Mouse (Mus musculus) embryonic facial prominence, embryonic 15.5 days (tissue): ENCODE results near the gene Mfap5. TPM values are rescaled to one million over a fixed set of nuclear protein-coding genes. Genes with fewer than 3 reads are reported as not detected.

Source experiments
- ATAC-seq: fragments of 200-750 bp; cut with Nextera tagmentation; 2 replicates; pipeline ENCODE4 v1.8.0; 2017; ENCODE audit warnings: low read depth, moderate TSS enrichment; ENCODE audit not compliant: insufficient number of reproducible peaks, low FRiP score, low TSS enrichment
- H3K27ac ChIP-seq: fragments of 300-500 bp; sonication (generic); replicated peaks from 2 replicates; pipeline ENCODE4 v1.5.1; 2015; ENCODE audit warnings: mild to moderate bottlenecking, inconsistent platforms
- H3K27me3 ChIP-seq: fragments of 300-500 bp; sonication (generic); 2 replicates; pipeline ENCODE4 v1.6.1; 2015; ENCODE audit warnings: inconsistent platforms
- H3K36me3 ChIP-seq: fragments of 300-500 bp; sonication (generic); 2 replicates; pipeline ENCODE4 v1.6.1; 2015; ENCODE audit warnings: mild to moderate bottlenecking, inconsistent platforms
- H3K4me1 ChIP-seq: fragments of 300-500 bp; sonication (generic); 2 replicates; pipeline ENCODE4 v1.6.1; 2015; ENCODE audit warnings: inconsistent platforms
- H3K4me2 ChIP-seq: fragments of 300-500 bp; sonication (generic); replicated peaks from 2 replicates; pipeline ENCODE4 v1.6.1; 2015; ENCODE audit warnings: mild to moderate bottlenecking, inconsistent platforms
- H3K4me3 ChIP-seq: fragments of 300-500 bp; sonication (generic); replicated peaks from 2 replicates; pipeline ENCODE4 v1.5.1; 2015; ENCODE audit warnings: mild to moderate bottlenecking, inconsistent platforms
- H3K9ac ChIP-seq: fragments of 300-500 bp; sonication (generic); 2 replicates; pipeline ENCODE4 v1.6.1; 2015; ENCODE audit warnings: inconsistent platforms
- H3K9me3 ChIP-seq: fragments of 300-500 bp; sonication (generic); replicated peaks from 2 replicates; pipeline ENCODE4 v1.6.1; 2016; ENCODE audit warnings: inconsistent platforms
- WGBS: fragments of 180-500 bp; shearing (Covaris S2); methylation state at CpG from one replicate; pipeline ENCODE4 v1.1.7; 2015; 5-methylcytosine and 5-hydroxymethylcytosine counted together
- polyA plus RNA-seq: library from polyadenylated mRNA; unstranded; fragments of >200 nt; fragmentation: Nextera tagmentation; extraction: Ambion mirVana; gene quantifications from 2 replicates; pipeline ENCODE4 v1.2.1, GENCODE M21; 2015

Gene Mfap5
- polyA plus RNA-seq, 1 experiment from 2014 or later = 25.7 TPM

DNA sequence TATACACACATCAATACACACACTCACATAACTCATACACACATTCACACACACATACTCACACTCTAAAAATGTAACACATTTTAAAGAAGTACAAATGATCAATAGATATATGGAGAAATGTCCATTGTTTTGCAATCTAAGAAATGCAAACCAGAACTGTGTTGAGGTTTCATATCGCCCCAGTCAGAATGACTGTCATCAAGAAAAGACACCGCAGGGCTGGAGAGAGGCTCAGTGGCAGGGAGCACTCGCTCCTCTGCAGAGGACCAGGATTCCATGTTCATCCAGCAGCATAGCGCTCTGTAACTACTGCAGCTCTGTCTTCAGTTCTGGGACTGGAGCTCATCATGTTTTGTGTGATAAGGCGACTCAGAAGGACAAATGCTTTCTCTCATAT is 37.9 kb downstream of the Mfap5 start:
- Histone ChIP-seq H3K4me1 (no peaks in the 10 kb centered on the region), H3K27me3 (no peaks in the 10 kb centered on the region), H3K4me2 (no peak overlapping the region), H3K4me3 (no peak overlapping the region), H3K27ac (no peak overlapping the region), H3K9ac (no peak overlapping the region), H3K9me3 (no peaks in the 10 kb centered on the region), H3K36me3 (no peaks in the 10 kb centered on the region)
- WGBS = 79% methylated on average over 5 of the region's 5 CpGs
- ATAC-seq = no peak

DNA sequence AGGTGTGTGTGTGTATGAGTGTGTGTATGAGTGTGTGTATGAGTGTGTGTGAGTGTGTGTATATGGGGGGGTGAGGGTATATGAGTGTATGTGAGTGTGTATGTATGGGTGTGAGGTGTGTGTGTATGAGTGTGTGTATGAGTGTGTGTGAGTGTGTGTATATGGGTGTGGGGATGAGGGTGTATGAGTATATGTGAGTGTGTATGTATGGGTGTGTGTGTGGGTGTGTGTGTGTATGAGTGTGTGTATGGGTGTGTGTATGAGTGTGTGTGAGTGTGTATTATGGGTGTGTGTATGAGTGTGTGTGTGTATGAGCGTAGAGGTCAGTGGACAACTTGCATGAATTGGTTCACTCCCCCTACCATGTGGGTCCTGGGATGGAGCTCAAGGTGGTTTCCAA is 39.0 kb downstream of the Mfap5 start:
- no peak; the same call in 1 of the 2 replicates for ATAC-seq
- Histone ChIP-seq H3K36me3 (no peaks in the 10 kb centered on the region), H3K4me3 (no peak overlapping the region), H3K4me2 (no peak overlapping the region), H3K27ac (no peak overlapping the region), H3K9ac (no peak overlapping the region), H3K4me1 (no peaks in the 10 kb centered on the region), H3K9me3 (no peaks in the 10 kb centered on the region), H3K27me3 (no peaks in the 10 kb centered on the region)
- 93% methylated on average over 1 of the region's 1 CpGs for WGBS

DNA sequence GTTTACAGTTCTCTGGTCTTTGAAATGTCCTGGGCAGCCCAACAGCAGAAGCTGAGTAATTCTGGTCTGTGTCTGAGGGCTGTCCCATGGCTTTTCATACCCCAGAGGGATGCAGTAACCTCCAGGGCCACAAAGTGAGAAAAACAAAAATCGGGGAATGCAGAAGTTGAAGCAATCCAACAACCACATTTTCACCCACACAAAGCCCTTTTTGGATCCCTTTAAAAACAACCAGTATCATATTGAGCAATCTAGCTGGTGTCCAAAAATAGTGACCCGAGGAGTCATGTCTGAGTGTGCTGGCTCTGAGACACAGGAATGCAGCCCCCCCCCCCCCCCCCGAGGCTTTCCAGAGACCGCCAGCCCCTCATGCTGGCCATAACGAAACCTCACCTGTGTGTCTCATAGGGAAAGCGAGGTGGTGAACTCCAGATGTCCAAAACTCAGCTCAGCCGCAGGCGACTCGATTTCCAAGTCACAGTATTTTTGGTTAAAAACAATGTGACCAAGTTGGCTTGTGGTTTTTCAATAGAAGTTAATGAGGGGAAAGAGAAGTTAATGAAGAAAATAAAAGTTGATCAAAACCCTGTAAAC is 39.7 kb downstream of the Mfap5 start:
- Histone ChIP-seq H3K9ac (no peak overlapping the region), H3K9me3 (no peaks in the 10 kb centered on the region), H3K4me3 (no peak overlapping the region), H3K27me3 (no peaks in the 10 kb centered on the region), H3K4me2 (no peak overlapping the region), H3K27ac (no peak overlapping the region), H3K4me1 (no peaks in the 10 kb centered on the region), H3K36me3 (no peaks in the 10 kb centered on the region)
- no peak for ATAC-seq
- 57% methylated on average over 9 of the region's 9 CpGs for WGBS

DNA sequence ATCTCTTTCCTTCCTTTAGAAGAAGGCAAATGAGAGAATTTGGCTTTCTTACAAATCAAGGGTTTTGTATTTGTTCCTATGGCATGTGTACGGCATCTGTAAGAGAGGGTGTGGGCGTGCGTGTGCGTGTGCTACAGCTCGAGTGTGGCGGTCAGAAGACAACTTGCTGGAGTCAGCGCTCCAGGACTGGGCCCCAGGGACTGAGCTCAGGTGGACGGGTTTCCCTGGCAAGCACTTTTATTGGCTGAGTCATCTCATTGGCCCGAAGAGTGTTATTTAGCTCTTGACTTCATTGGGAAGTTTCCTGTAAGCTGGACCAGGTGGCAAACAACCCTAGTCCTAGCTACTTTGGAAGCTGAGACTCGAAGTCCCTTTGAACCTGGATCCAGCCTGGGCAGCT is 40.3 kb downstream of the Mfap5 start:
- Histone ChIP-seq H3K27ac (no peak overlapping the region), H3K9ac (no peak overlapping the region), H3K36me3 (no peaks in the 10 kb centered on the region), H3K4me1 (no peaks in the 10 kb centered on the region), H3K9me3 (no peaks in the 10 kb centered on the region), H3K4me3 (no peak overlapping the region), H3K27me3 (no peaks in the 10 kb centered on the region), H3K4me2 (no peak overlapping the region)
- WGBS = 60% methylated on average over 10 of the region's 10 CpGs
- no peak for ATAC-seq

DNA sequence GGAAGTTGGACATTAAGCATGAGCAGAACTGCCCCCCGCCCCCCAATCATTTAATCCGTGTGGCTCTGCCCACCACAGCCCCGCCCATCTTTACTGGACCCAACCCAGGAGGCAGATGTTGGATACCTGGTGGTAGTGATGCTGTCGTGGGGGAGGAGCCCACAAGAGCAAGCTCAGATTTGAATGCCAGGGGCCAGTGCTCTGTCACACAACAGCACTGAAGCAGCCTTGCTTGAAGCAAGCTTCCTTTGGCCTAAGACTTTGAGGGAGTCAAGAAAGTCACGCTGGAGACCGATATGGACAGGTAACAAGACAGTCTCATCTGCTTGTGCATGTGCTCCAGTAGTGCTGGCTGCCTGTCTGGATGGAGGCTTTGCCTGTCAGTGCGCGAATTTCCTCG is 48.0 kb downstream of the Mfap5 start, which contains the start of gene Aicda:
Aicda (plus strand) TSS at position 196 of the 400 bp plus-strand sequence.
- WGBS = 55% methylated on average over 9 of the region's 9 CpGs
- Histone ChIP-seq H3K9me3 (no peaks in the 10 kb centered on the region), H3K27ac (no peak within 1 kb of the TSS), H3K27me3 (peaks cover 12% of the 10 kb centered on the region; the same call in 1 of the 2 replicates), H3K4me1 (no peaks in the 10 kb centered on the region), H3K4me2 (no peak within 1 kb of the TSS), H3K9ac (no peak within 1 kb of the TSS), H3K4me3 (no peak within 1 kb of the TSS), H3K36me3 (no peaks in the 10 kb centered on the region)
- no peak for ATAC-seq

DNA sequence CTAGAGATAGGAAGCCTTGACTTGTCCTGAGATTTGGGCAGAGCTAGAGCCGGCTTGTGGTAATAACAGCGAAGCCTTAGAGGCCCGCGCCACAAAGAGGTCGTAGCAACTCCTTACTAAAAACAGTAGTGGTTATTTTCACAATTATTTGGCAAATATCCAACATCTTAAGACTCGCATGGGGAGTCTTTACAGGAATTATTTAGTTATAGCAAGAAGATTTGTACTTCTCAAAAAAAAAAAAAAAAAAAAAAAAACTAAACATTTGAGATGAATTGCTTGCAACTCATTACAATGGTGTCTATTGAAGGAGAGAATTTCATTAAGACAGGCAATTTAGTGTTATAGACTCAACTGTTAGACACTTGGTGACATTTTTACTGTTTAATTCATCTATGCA is 48.5 kb downstream of the Mfap5 start:
- H3K4me2 ChIP-seq = no peak overlapping the region
- no peaks in the 10 kb centered on the region for H3K9me3 ChIP-seq
- H3K36me3 ChIP-seq = no peaks in the 10 kb centered on the region
- H3K27ac ChIP-seq = no peak overlapping the region
- H3K27me3 ChIP-seq = peaks cover 12% of the 10 kb centered on the region; the same call in 1 of the 2 replicates
- WGBS = 69% methylated on average over 6 of the region's 6 CpGs
- no peak for ATAC-seq
- no peak overlapping the region for H3K9ac ChIP-seq
- no peak overlapping the region for H3K4me3 ChIP-seq
- no peaks in the 10 kb centered on the region for H3K4me1 ChIP-seq

DNA sequence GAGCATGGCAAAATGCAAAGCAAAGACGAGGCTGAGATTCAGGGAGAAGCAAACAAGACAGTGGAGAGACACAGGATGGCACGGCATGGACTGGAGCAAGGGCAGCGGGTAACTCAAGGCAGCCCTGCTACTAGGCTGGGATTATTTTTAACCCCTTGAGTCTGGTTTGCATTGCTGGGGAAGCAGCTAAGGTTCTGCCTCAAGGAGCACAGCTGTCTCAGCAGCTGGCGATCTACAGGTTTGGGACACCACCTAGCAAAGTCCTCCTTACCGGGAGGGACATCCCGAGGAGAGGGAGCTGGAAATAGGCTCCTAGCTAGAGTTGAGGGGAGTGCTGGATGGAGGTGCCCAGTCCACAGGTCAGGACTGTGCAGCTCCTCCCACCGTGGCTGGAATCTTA is 49.6 kb downstream of the Mfap5 start:
- WGBS = 33% methylated on average over 7 of the region's 7 CpGs
- Histone ChIP-seq H3K4me2 (no peak overlapping the region), H3K4me3 (no peak overlapping the region), H3K4me1 (0 out of 2 replicates have a peak, but pooled peaks cover under 1% of the 10 kb centered on the region), H3K9ac (no peak overlapping the region), H3K27me3 (peaks cover 12% of the 10 kb centered on the region; the same call in 1 of the 2 replicates), H3K9me3 (no peaks in the 10 kb centered on the region), H3K27ac (no peak overlapping the region), H3K36me3 (no peaks in the 10 kb centered on the region)
- ATAC-seq = no peak

DNA sequence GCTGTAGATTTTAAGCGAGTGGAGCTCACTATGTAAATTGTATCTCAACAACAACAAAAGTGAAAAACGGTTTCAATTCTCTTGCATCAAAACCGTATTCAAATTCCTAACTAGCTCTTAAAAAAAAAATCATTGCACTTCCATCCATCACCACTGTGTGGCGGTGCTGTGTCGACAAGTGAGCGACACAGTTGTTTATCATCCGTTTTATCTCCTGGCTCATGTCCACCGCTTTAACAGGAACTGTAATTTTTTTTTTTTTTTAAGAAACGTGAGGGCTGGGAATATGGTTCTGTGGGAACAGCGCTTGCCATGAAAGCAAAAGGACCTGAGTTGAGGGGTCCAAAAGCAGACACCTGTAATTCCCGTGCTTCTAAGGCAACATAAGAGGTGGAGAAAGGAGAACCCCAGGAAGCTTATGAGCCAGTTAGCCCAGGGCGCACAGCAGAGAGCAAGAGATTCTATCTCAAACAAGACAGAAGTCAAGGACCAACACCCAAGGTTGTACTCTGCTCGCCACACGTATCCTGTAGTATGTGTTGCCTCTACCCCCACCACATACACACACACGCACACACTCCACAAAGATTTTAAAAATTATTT is 51.4 kb downstream of the Mfap5 start:
- H3K27ac ChIP-seq = no peak overlapping the region
- peaks cover 16% of the 10 kb centered on the region; the same call in 1 of the 2 replicates for H3K27me3 ChIP-seq
- H3K36me3 ChIP-seq = no peaks in the 10 kb centered on the region
- H3K9me3 ChIP-seq = no peaks in the 10 kb centered on the region
- H3K4me1 ChIP-seq = 0 out of 2 replicates have a peak, but pooled peaks cover 5% of the 10 kb centered on the region
- whole genome bisulfite sequencing = 23% methylated on average over 15 of the region's 15 CpGs
- no peak for ATAC-seq
- H3K4me2 ChIP-seq = no peak overlapping the region; the same call in 1 of the 2 replicates
- H3K4me3 ChIP-seq = no peak overlapping the region
- no peak overlapping the region for H3K9ac ChIP-seq

DNA sequence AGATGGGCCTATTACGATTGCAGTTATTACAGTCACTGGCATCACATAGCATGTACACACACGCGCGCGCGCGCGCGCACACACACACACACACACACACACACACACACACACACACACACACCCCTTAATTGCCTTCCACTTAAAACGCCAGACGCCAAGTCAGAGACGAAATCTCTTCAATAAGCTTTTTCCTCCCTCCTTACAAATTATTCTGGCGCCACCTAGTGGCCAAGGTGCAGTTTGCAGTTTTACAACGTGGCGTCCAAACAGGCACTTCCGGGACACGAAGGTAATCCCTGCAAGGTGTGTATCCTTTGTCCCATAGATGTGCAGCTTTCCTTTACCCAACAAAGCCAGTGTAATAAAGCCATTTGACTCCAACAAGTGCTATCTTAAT is 54.8 kb downstream of the Mfap5 start:
- Histone ChIP-seq H3K27ac (no peak overlapping the region), H3K4me1 (0 out of 2 replicates have a peak, but pooled peaks cover 5% of the 10 kb centered on the region), H3K27me3 (peaks cover 11% of the 10 kb centered on the region; the same call in 1 of the 2 replicates), H3K9ac (no peak overlapping the region), H3K36me3 (no peaks in the 10 kb centered on the region), H3K9me3 (no peaks in the 10 kb centered on the region), H3K4me2 (peak overlapping the region; percentile 47), H3K4me3 (peak overlapping the region; percentile 27)
- no peak for ATAC-seq
- WGBS = 7% methylated on average over 17 of the region's 17 CpGs

DNA sequence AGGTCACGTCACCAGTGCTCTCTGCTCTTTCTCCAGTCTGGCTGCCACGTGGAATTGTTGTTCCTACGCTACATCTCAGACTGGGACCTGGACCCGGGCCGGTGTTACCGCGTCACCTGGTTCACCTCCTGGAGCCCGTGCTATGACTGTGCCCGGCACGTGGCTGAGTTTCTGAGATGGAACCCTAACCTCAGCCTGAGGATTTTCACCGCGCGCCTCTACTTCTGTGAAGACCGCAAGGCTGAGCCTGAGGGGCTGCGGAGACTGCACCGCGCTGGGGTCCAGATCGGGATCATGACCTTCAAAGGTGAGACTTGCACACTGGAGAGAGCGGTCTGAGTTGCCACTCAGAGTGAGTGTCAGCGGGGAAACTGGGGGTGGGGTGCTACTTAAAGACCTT is 55.4 kb downstream of the Mfap5 start:
- ATAC-seq = no peak
- Histone ChIP-seq H3K9ac (no peak overlapping the region), H3K4me3 (no peak overlapping the region)

DNA sequence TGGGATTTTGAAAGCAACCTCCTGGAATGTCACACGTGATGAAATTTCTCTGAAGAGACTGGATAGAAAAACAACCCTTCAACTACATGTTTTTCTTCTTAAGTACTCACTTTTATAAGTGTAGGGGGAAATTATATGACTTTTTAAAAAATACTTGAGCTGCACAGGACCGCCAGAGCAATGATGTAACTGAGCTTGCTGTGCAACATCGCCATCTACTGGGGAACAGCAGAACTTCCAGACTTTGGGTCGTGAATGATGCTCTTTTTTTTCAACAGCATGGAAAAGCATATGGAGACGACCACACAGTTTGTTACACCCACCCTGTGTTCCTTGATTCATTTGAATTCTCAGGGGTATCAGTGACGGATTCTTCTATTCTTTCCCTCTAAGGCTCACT is 56.8 kb downstream of the Mfap5 start:
- no peak overlapping the region for H3K27ac ChIP-seq
- H3K4me3 ChIP-seq = no peak overlapping the region
- H3K36me3 ChIP-seq = no peaks in the 10 kb centered on the region
- 2% methylated on average over 6 of the region's 6 CpGs for WGBS
- H3K4me1 ChIP-seq = 0 out of 2 replicates have a peak, but pooled peaks cover 5% of the 10 kb centered on the region
- H3K27me3 ChIP-seq = 0 out of 2 replicates have a peak, but pooled peaks cover 4% of the 10 kb centered on the region
- H3K9ac ChIP-seq = no peak overlapping the region
- no peak overlapping the region for H3K4me2 ChIP-seq
- ATAC-seq = no peak
- no peaks in the 10 kb centered on the region for H3K9me3 ChIP-seq

More for the DNA sequence above, 55.4 kb downstream of the Mfap5 start:
- WGBS = 76% methylated on average over 20 of the region's 20 CpGs
- Histone ChIP-seq H3K4me2 (peak overlapping the region; percentile 47; the same call in 1 of the 2 replicates), H3K27me3 (peaks cover 7% of the 10 kb centered on the region; the same call in 1 of the 2 replicates), H3K4me1 (0 out of 2 replicates have a peak, but pooled peaks cover 5% of the 10 kb centered on the region), H3K9me3 (no peaks in the 10 kb centered on the region), H3K27ac (no peak overlapping the region), H3K36me3 (no peaks in the 10 kb centered on the region)
